Mouse (Mus musculus): ENCODE data around the gene Olfr1357.

GRCm38 (mm10) chr10:78607602-78608001 is 10.3 kb downstream of the Olfr1357 start:
- no peak for TF ChIP-seq GATA1 (IDR thresholded peaks at IDR 0.05; ENCODE audit: borderline replicate concordance, low read length)
- TF ChIP-seq CTCF (IDR thresholded peaks at IDR 0.05; ENCODE audit: low read depth, low read length), result no peak
- no peak for TF ChIP-seq POLR2AphosphoS5 (IDR thresholded peaks at IDR 0.05; ENCODE audit: insufficient replicate concordance, low read depth, low read length)
- no peak for TF ChIP-seq GATA2 (IDR thresholded peaks at IDR 0.05; ENCODE audit: borderline replicate concordance, low read depth, low read length)
- no peak for TF ChIP-seq TAL1 (conservative IDR thresholded peaks at IDR 0.05; ENCODE audit: low read depth, low read length)

Data from G1E (cell line).